Mouse (Mus musculus): Measurements from ENCODE around the gene Cd83. TPM values are rescaled to one million over a fixed set of nuclear protein-coding genes. Genes with fewer than 3 reads are reported as not detected.

The Cd83 gene
- total RNA-seq, 2 experiments from 2014 or later = 1.4 to 1.7 TPM

Other genes starting within 250 kb of the Cd83 start
- gene Mcur1, start 224.6 kb upstream of the Cd83 start, total RNA-seq (2015) = 28.5 and 35.3 TPM in 2 replicates
- gene Mcur1, start 224.6 kb upstream of the Cd83 start, total RNA-seq (2017) = 21.3 and 25.6 TPM in 2 replicates
- not detected in 2 replicates for gene Rnf182, start 169.1 kb upstream of the Cd83 start, total RNA-seq (2015)
- gene Rnf182, start 169.1 kb upstream of the Cd83 start, total RNA-seq (2017) = not detected in 2 replicates

Measured in megakaryocyte, adult 5-6 weeks (primary cell).